Mouse (Mus musculus) embryonic fibroblast, embryonic 13.5 days (primary cell): ENCODE measurements at regions not wholly inside any gene's neighbourhood (a gene's known extent, or its start where the extent isn't known, plus 50 kb on each side); places are given as distances from the start of the nearest gene placed in this dataset.

Experiments used
- CTCF ChIP-seq: IDR thresholded peaks from 2 replicates; pipeline ENCODE4 v1.5.1; 2011; ENCODE audit warnings: mild to moderate bottlenecking, control low read depth, low read length, moderate library complexity, borderline replicate concordance; ENCODE audit not compliant: insufficient read depth
- POLR2A ChIP-seq: IDR thresholded peaks from 2 replicates; pipeline ENCODE4 v1.6.1; 2011; ENCODE audit warnings: low read depth, mild to moderate bottlenecking, control low read depth, low read length, moderate library complexity

DNA sequence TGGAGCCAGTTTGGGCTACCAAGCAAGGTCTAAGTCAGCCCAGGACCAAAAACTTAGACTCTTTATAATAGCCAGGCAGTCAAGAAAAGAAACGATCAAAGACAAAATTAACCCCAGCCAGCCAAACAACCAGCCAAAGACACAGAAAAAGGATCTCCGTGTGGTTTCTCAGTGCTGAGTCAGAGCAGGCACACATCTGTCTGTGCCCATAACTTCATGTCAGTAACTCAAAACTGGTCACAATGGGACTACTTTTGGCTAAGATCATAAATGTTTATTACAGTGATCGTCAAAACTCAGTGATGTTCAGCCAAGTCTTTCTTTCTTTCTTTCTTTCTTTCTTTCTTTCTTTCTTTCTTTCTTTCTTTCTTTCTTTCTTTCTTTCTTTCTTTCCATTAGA, 195.6 kb upstream of the Tmpo start:
- TF ChIP-seq CTCF (no peak), POLR2A (no peak)
